Mouse (Mus musculus): ENCODE measurements around the gene Gm14391. TPM values are rescaled to one million over a fixed set of nuclear protein-coding genes. Genes with fewer than 3 reads are reported as not detected.
"Not testable (repeated sequence)": the region's sequence is repeated elsewhere in the genome, so short reads cannot be mapped to it uniquely, and the experiment has no call there.

Gene Gm14391
- polyA plus RNA-seq, 1 experiment from 2014 or later: 10.8 TPM

DNA sequence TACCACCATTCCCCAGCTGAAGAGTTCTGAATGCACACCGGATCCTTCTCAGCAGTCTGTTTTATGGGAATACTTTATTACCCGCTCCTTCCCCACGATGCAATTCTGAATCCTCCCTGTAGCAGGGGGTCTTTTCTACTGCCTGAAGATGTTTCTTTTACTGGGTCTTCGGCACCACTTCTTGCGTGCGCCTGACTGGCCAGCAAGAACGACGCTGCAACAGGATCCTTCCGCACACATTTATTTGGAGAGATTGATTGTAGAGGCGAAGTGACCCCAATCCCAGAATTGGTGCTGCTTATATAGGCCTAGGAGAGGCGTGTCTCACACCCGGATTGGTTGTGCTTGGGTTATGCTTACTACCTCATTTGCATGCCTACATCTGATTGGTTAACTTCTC is 41.6 kb downstream of the Gm14391 start:
- not testable (repeated sequence) for ATAC-seq (ENCODE audit: insufficient number of reproducible peaks, insufficient read depth, low FRiP score, low read depth); H3K4me3 ChIP-seq (ENCODE audit: low read depth, low read length); H3K9ac ChIP-seq (replicated peaks; ENCODE audit: low read depth, low read length); H3K27me3 ChIP-seq (ENCODE audit: control insufficient read depth, insufficient read depth, low read length); H3K36me3 ChIP-seq (ENCODE audit: control insufficient read depth, insufficient read depth, low read length); H3K9me3 ChIP-seq (ENCODE audit: control insufficient read depth, low read depth, low read length); H3K4me1 ChIP-seq (ENCODE audit: control insufficient read depth, insufficient read depth, low read length); H3K4me2 ChIP-seq (replicated peaks; ENCODE audit: low read depth, low read length); H3K27ac ChIP-seq (ENCODE audit: low read length)
- 93% methylated on average over 12 of the region's 12 CpGs for WGBS

DNA sequence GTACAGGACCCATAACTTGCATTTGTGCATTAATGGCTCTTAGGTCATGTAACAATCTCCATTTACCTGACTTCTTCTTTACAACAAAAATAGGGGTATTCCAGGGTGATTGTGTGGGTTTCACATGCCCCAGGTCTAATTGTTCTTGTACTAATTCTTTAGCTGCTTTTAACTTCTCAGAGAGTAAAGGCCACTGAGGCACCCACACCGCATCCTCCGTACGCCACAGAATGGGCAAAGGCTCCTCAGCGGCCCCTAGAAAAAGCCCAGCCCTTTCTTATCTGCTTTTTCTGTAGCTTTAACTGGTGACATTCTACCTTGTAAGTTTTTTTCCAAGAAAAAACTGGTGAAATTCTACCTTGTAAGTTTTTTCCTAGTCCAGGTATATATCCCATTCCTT is 45.3 kb downstream of the Gm14391 start:
- not testable (repeated sequence) for H3K27me3 ChIP-seq (ENCODE audit: control insufficient read depth, insufficient read depth, low read length); ATAC-seq (ENCODE audit: insufficient number of reproducible peaks, insufficient read depth, low FRiP score, low read depth); H3K27ac ChIP-seq (ENCODE audit: low read length); H3K9me3 ChIP-seq (ENCODE audit: control insufficient read depth, low read depth, low read length); H3K36me3 ChIP-seq (ENCODE audit: control insufficient read depth, insufficient read depth, low read length); H3K4me3 ChIP-seq (ENCODE audit: low read depth, low read length); H3K9ac ChIP-seq (replicated peaks; ENCODE audit: low read depth, low read length); H3K4me1 ChIP-seq (ENCODE audit: control insufficient read depth, insufficient read depth, low read length); H3K4me2 ChIP-seq (replicated peaks; ENCODE audit: low read depth, low read length)
- 87% methylated on average over 4 of the region's 4 CpGs for WGBS

DNA sequence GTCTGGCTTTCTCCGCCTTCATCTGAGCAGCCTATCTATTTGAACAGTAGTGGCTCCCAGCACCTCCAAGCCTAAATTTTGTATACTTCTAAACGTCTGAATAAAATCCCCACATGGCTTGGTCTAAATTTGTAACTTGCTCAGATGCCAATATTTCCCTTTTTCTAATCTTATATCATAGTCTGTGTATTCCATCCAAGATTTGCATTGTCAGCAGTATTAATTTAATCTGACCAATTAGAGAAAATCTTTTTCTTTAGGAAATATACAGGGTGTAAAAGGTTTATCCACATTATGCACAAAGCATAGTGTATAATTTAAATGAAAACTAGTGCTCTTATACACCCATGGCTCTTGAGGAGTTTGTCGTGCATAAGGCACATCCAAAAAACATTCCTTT is 48.1 kb downstream of the Gm14391 start:
- H3K9ac ChIP-seq (replicated peaks; ENCODE audit: low read depth, low read length): no peak overlapping the region
- H3K27me3 ChIP-seq (ENCODE audit: control insufficient read depth, insufficient read depth, low read length): no peaks in the 10 kb centered on the region
- no peak overlapping the region for H3K27ac ChIP-seq (ENCODE audit: low read length)
- no peaks in the 10 kb centered on the region for H3K9me3 ChIP-seq (ENCODE audit: control insufficient read depth, low read depth, low read length)
- no peak overlapping the region for H3K4me2 ChIP-seq (replicated peaks; ENCODE audit: low read depth, low read length)
- no peak overlapping the region for H3K4me3 ChIP-seq (ENCODE audit: low read depth, low read length)
- no peaks in the 10 kb centered on the region for H3K36me3 ChIP-seq (ENCODE audit: control insufficient read depth, insufficient read depth, low read length)
- WGBS: 88% methylated on average over 3 of the region's 3 CpGs
- no peaks in the 10 kb centered on the region for H3K4me1 ChIP-seq (ENCODE audit: control insufficient read depth, insufficient read depth, low read length)
- no peak for ATAC-seq (ENCODE audit: insufficient number of reproducible peaks, insufficient read depth, low FRiP score, low read depth)

DNA sequence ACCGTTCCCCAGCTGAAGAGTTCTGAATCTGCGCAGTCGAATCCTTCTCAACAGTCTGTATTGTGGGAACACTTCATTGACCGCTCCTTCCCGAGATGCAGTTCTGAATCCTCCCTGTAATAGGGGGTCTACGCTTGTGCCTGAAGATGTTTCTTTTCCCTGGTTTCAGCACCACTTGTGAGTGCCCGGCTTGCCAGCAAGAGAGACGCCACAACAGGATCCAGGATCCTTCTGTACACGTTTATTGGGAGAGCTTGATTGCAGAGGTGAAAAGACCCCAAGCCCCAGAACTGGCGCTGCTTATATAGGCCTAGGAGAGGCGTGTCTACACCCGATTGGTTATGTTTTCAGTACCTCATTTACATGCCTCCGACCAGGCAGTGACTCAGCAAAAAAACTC is 50.0 kb downstream of the Gm14391 start:
- ATAC-seq (ENCODE audit: insufficient number of reproducible peaks, insufficient read depth, low FRiP score, low read depth): no peak
- no peak overlapping the region for H3K27ac ChIP-seq (ENCODE audit: low read length)
- no peaks in the 10 kb centered on the region for H3K27me3 ChIP-seq (ENCODE audit: control insufficient read depth, insufficient read depth, low read length)
- H3K9me3 ChIP-seq (ENCODE audit: control insufficient read depth, low read depth, low read length): no peaks in the 10 kb centered on the region
- H3K36me3 ChIP-seq (ENCODE audit: control insufficient read depth, insufficient read depth, low read length): no peaks in the 10 kb centered on the region
- WGBS: 96% methylated on average over 13 of the region's 13 CpGs
- H3K4me1 ChIP-seq (ENCODE audit: control insufficient read depth, insufficient read depth, low read length): no peaks in the 10 kb centered on the region
- H3K4me2 ChIP-seq (replicated peaks; ENCODE audit: low read depth, low read length): no peak overlapping the region
- H3K9ac ChIP-seq (replicated peaks; ENCODE audit: low read depth, low read length): no peak overlapping the region
- H3K4me3 ChIP-seq (ENCODE audit: low read depth, low read length): no peak overlapping the region

DNA sequence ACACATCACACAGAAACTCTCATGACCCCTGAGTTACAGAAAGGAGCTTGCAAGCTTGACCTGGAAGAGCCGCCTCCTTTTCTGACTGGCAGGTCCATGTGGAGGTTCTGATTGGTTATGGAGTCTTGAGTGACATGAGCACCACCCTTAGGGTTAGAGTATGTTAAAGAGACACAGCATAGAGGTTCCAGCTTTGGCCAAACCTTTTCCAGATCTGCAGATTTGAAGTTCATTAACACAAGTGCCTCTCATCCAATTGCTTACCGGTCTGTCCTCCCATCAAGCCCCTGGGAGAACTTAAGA is 64.8 kb downstream of the Gm14391 start, which contains the start of gene Gm14399:
TSS of gene Gm14399 (minus strand) at position 20 of the 303 bp plus-strand sequence.
- not testable (repeated sequence) for H3K27ac ChIP-seq (ENCODE audit: low read length); H3K9ac ChIP-seq (replicated peaks; ENCODE audit: low read depth, low read length); ATAC-seq (ENCODE audit: insufficient number of reproducible peaks, insufficient read depth, low FRiP score, low read depth); H3K36me3 ChIP-seq (ENCODE audit: control insufficient read depth, insufficient read depth, low read length); H3K4me2 ChIP-seq (replicated peaks; ENCODE audit: low read depth, low read length); H3K9me3 ChIP-seq (ENCODE audit: control insufficient read depth, low read depth, low read length); H3K27me3 ChIP-seq (ENCODE audit: control insufficient read depth, insufficient read depth, low read length); H3K4me1 ChIP-seq (ENCODE audit: control insufficient read depth, insufficient read depth, low read length)
- 10% methylated on average over 1 of the region's 2 CpGs for WGBS
- peak within 1 kb of the TSS; percentile 32 for H3K4me3 ChIP-seq (ENCODE audit: low read depth, low read length)

DNA sequence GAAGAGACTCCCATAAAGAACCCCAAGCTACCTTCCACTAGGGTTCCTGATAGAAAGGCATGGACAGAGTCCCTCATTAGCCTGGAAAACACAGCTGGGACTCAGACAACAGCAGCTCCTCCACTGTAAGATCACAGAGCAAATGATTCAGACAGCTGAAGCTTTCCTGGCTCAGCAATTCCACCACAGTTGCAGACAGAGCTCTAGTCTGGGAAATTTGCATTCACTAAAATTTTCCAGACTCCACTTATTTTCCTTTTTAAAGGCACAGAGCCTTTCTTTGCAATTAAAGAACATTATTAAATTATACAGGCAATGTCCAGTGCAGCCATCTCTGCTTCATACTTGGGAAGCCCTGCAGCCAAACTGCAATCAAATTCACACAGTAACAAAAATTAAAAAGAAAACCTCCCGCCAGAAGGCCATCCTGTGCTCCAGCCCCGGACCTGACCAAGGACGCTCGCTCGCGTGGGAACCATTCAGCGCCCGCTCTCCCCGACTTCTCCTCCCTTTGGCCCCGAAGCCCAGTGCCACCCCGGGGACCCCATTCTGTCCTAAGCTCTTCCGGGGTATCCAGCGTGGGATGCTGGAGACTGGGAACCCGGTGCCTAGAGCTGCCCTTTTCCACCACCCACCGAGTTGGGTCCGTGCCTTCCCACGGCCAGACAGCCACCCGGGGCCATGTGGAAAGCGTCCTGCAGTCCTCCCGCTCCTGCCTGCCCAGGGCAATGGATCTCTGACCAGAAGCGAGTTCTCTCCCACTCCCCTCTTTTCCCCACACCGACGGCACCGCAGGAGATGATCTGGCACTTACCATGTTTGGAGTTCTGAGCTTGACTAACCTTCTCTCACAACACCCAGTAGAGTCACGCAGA is 65.4 kb downstream of the Gm14391 start:
- H3K9me3 ChIP-seq (ENCODE audit: control insufficient read depth, low read depth, low read length); H3K27ac ChIP-seq (ENCODE audit: low read length); H3K4me1 ChIP-seq (ENCODE audit: control insufficient read depth, insufficient read depth, low read length); H3K9ac ChIP-seq (replicated peaks; ENCODE audit: low read depth, low read length); H3K36me3 ChIP-seq (ENCODE audit: control insufficient read depth, insufficient read depth, low read length); H3K4me2 ChIP-seq (replicated peaks; ENCODE audit: low read depth, low read length); ATAC-seq (ENCODE audit: insufficient number of reproducible peaks, insufficient read depth, low FRiP score, low read depth); H3K27me3 ChIP-seq (ENCODE audit: control insufficient read depth, insufficient read depth, low read length): not testable (repeated sequence)
- WGBS: 4% methylated on average over 24 of the region's 25 CpGs
- H3K4me3 ChIP-seq (ENCODE audit: low read depth, low read length): peak overlapping the region; percentile 32

Other genes with a start within 250 kb of the Gm14391 start
- not detected in 2 replicates for gene Gm14444, start 196.7 kb downstream of the Gm14391 start, polyA plus RNA-seq (2014; fragmentation: Nextera tagmentation; extraction: Ambion mirVana)
- 0.91 and 0.97 TPM in 2 replicates for gene Gm14393, start 139.1 kb downstream of the Gm14391 start, polyA plus RNA-seq (2014; fragmentation: Nextera tagmentation; extraction: Ambion mirVana)
- 8.1 and 9.6 TPM in 2 replicates for gene Gm14399, start 64.9 kb downstream of the Gm14391 start, polyA plus RNA-seq (2014; fragmentation: Nextera tagmentation; extraction: Ambion mirVana)
- 1.0 and 2.2 TPM in 2 replicates for gene Gm14443, start 31.0 kb downstream of the Gm14391 start, polyA plus RNA-seq (2014; fragmentation: Nextera tagmentation; extraction: Ambion mirVana)
- gene Gm14440, start 68.2 kb upstream of the Gm14391 start, polyA plus RNA-seq (2014; fragmentation: Nextera tagmentation; extraction: Ambion mirVana): 7.5 TPM in 1 of 2 replicates, not detected in the other
- gene Gm4631, start 131.3 kb upstream of the Gm14391 start, polyA plus RNA-seq (2014; fragmentation: Nextera tagmentation; extraction: Ambion mirVana): 26.3 and 30.6 TPM in 2 replicates
- 6.6 and 12.3 TPM in 2 replicates for gene Zfp968, start 165.5 kb upstream of the Gm14391 start, polyA plus RNA-seq (2014; fragmentation: Nextera tagmentation; extraction: Ambion mirVana)
- 15.3 and 18.1 TPM in 2 replicates for gene Gm4724, start 228.9 kb upstream of the Gm14391 start, polyA plus RNA-seq (2014; fragmentation: Nextera tagmentation; extraction: Ambion mirVana)

All from stomach, embryonic 14.5 days (tissue).